Mouse (Mus musculus): ENCODE results near the gene Kif14. TPM values are rescaled to one million over a fixed set of nuclear protein-coding genes. Genes with fewer than 3 reads are reported as not detected.

Gene Kif14
- polyA plus RNA-seq, 1 experiment = 0.13 TPM

GRCm38 (mm10) chr1:136569206-136569605 is 103.1 kb downstream of the Kif14 start:
- Histone ChIP-seq H3K27ac (ENCODE audit: insufficient read depth, low read length) (no peak overlapping the region), H3K27me3 (ENCODE audit: control insufficient read depth, insufficient read depth, low read length) (no peaks in the 10 kb centered on the region; the same call in 1 of the 2 replicates), H3K4me3 (replicated peaks; ENCODE audit: insufficient read depth, low read depth, low read length) (no peak overlapping the region), H3K4me1 (ENCODE audit: control insufficient read depth, insufficient read depth, low read length) (no peaks in the 10 kb centered on the region)
- no peak for TF ChIP-seq POLR2A (IDR thresholded peaks at IDR 0.05; ENCODE audit: borderline replicate concordance, insufficient read depth, low read length)
- no peak for DNase-seq
- WGBS = 88% methylated on average over 8 of the region's 8 CpGs

GRCm38 (mm10) chr1:136569626-136570297 is 103.6 kb downstream of the Kif14 start:
- Histone ChIP-seq H3K4me3 (replicated peaks; ENCODE audit: insufficient read depth, low read depth, low read length) (no peak overlapping the region), H3K27ac (ENCODE audit: insufficient read depth, low read length) (no peak overlapping the region), H3K27me3 (ENCODE audit: control insufficient read depth, insufficient read depth, low read length) (no peaks in the 10 kb centered on the region; the same call in 1 of the 2 replicates), H3K4me1 (ENCODE audit: control insufficient read depth, insufficient read depth, low read length) (no peaks in the 10 kb centered on the region)
- TF ChIP-seq POLR2A (IDR thresholded peaks at IDR 0.05; ENCODE audit: borderline replicate concordance, insufficient read depth, low read length) (no peak), CTCF (IDR thresholded peaks at IDR 0.05; ENCODE audit: borderline replicate concordance, insufficient read depth, low read depth, low read length) (no peak)
- no peak for DNase-seq
- 45% methylated on average over 20 of the region's 20 CpGs for WGBS

- H3K4me3 ChIP-seq (replicated peaks; ENCODE audit: insufficient read depth, low read depth, low read length) = no peak overlapping the region
- TF ChIP-seq CTCF (IDR thresholded peaks at IDR 0.05; ENCODE audit: borderline replicate concordance, insufficient read depth, low read depth, low read length) = no peak
- TF ChIP-seq POLR2A (IDR thresholded peaks at IDR 0.05; ENCODE audit: borderline replicate concordance, insufficient read depth, low read length) = no peak
Measured at GRCm38 (mm10) chr1:136570298-136570653, 104.1 kb downstream of the Kif14 start.

GRCm38 (mm10) chr1:136570976-136571375 is 104.8 kb downstream of the Kif14 start:
- no peaks in the 10 kb centered on the region for H3K4me1 ChIP-seq (ENCODE audit: control insufficient read depth, insufficient read depth, low read length)
- WGBS = 92% methylated on average over 9 of the region's 9 CpGs
- no peak overlapping the region for H3K27ac ChIP-seq (ENCODE audit: insufficient read depth, low read length)
- H3K27me3 ChIP-seq (ENCODE audit: control insufficient read depth, insufficient read depth, low read length) = no peaks in the 10 kb centered on the region; the same call in 1 of the 2 replicates
- DNase-seq = no peak
- TF ChIP-seq CTCF (IDR thresholded peaks at IDR 0.05; ENCODE audit: borderline replicate concordance, insufficient read depth, low read depth, low read length) (no peak), POLR2A (IDR thresholded peaks at IDR 0.05; ENCODE audit: borderline replicate concordance, insufficient read depth, low read length) (no peak)
- no peak overlapping the region for H3K4me3 ChIP-seq (replicated peaks; ENCODE audit: insufficient read depth, low read depth, low read length)

More at GRCm38 (mm10) chr1:136570298-136570653, 104.1 kb downstream of the Kif14 start:
- no peaks in the 10 kb centered on the region for H3K4me1 ChIP-seq (ENCODE audit: control insufficient read depth, insufficient read depth, low read length)
- H3K27ac ChIP-seq (ENCODE audit: insufficient read depth, low read length) = no peak overlapping the region
- no peaks in the 10 kb centered on the region; the same call in 1 of the 2 replicates for H3K27me3 ChIP-seq (ENCODE audit: control insufficient read depth, insufficient read depth, low read length)
- DNase-seq = no peak
- WGBS = 22% methylated on average over 13 of the region's 13 CpGs

GRCm38 (mm10) chr1:136571530-136571929 is 105.4 kb downstream of the Kif14 start:
- no peak overlapping the region for H3K27ac ChIP-seq (ENCODE audit: insufficient read depth, low read length)
- no peak for DNase-seq
- 89% methylated on average over 10 of the region's 10 CpGs for WGBS
- H3K4me3 ChIP-seq (replicated peaks; ENCODE audit: insufficient read depth, low read depth, low read length) = no peak overlapping the region
- no peaks in the 10 kb centered on the region; the same call in 1 of the 2 replicates for H3K27me3 ChIP-seq (ENCODE audit: control insufficient read depth, insufficient read depth, low read length)
- TF ChIP-seq POLR2A (IDR thresholded peaks at IDR 0.05; ENCODE audit: borderline replicate concordance, insufficient read depth, low read length) = no peak
- TF ChIP-seq CTCF (IDR thresholded peaks at IDR 0.05; ENCODE audit: borderline replicate concordance, insufficient read depth, low read depth, low read length) = no peak
- no peaks in the 10 kb centered on the region for H3K4me1 ChIP-seq (ENCODE audit: control insufficient read depth, insufficient read depth, low read length)

GRCm38 (mm10) chr1:136577890-136578663 is 111.9 kb downstream of the Kif14 start:
- WGBS = 20% methylated on average over 16 of the region's 16 CpGs
- H3K4me3 ChIP-seq (replicated peaks; ENCODE audit: insufficient read depth, low read depth, low read length) = no peak overlapping the region
- DNase-seq = no peak
- no peaks in the 10 kb centered on the region for H3K4me1 ChIP-seq (ENCODE audit: control insufficient read depth, insufficient read depth, low read length)
- no peak for TF ChIP-seq POLR2A (IDR thresholded peaks at IDR 0.05; ENCODE audit: borderline replicate concordance, insufficient read depth, low read length)
- no peaks in the 10 kb centered on the region for H3K27me3 ChIP-seq (ENCODE audit: control insufficient read depth, insufficient read depth, low read length)
- no peak overlapping the region for H3K27ac ChIP-seq (ENCODE audit: insufficient read depth, low read length)

- TF ChIP-seq CTCF (IDR thresholded peaks at IDR 0.05; ENCODE audit: borderline replicate concordance, insufficient read depth, low read depth, low read length) (no peak), POLR2A (IDR thresholded peaks at IDR 0.05; ENCODE audit: borderline replicate concordance, insufficient read depth, low read length) (no peak)
- Histone ChIP-seq H3K27ac (ENCODE audit: insufficient read depth, low read length) (no peak overlapping the region), H3K4me3 (replicated peaks; ENCODE audit: insufficient read depth, low read depth, low read length) (no peak overlapping the region), H3K4me1 (ENCODE audit: control insufficient read depth, insufficient read depth, low read length) (no peaks in the 10 kb centered on the region), H3K27me3 (ENCODE audit: control insufficient read depth, insufficient read depth, low read length) (no peaks in the 10 kb centered on the region)
- DNase-seq = no peak
- WGBS = 88% methylated on average over 14 of the region's 14 CpGs
Measured at GRCm38 (mm10) chr1:136579360-136579759, 113.2 kb downstream of the Kif14 start.

- no peak for DNase-seq
- Histone ChIP-seq H3K27me3 (ENCODE audit: control insufficient read depth, insufficient read depth, low read length) (no peaks in the 10 kb centered on the region), H3K4me1 (ENCODE audit: control insufficient read depth, insufficient read depth, low read length) (no peaks in the 10 kb centered on the region), H3K27ac (ENCODE audit: insufficient read depth, low read length) (no peak overlapping the region), H3K4me3 (replicated peaks; ENCODE audit: insufficient read depth, low read depth, low read length) (no peak overlapping the region)
- TF ChIP-seq POLR2A (IDR thresholded peaks at IDR 0.05; ENCODE audit: borderline replicate concordance, insufficient read depth, low read length) (no peak), CTCF (IDR thresholded peaks at IDR 0.05; ENCODE audit: borderline replicate concordance, insufficient read depth, low read depth, low read length) (no peak)
- 92% methylated on average over 8 of the region's 8 CpGs for WGBS
Measured at GRCm38 (mm10) chr1:136580266-136580665, 114.1 kb downstream of the Kif14 start.

Other genes starting within 250 kb of the Kif14 start
- gene Inava, start 232.1 kb upstream of the Kif14 start, polyA plus RNA-seq (2012; rRNA removed) = 1.4 and 1.8 TPM in 2 replicates
- 7.0 and 7.7 TPM in 2 replicates for gene Gpr25, start 205.5 kb upstream of the Kif14 start, polyA plus RNA-seq (2012; rRNA removed)
- gene Camsap2, start 120.2 kb upstream of the Kif14 start, polyA plus RNA-seq (2012; rRNA removed) = 51.1 and 51.2 TPM in 2 replicates
- 8.0 and 8.5 TPM in 2 replicates for gene Ddx59, start 51.1 kb upstream of the Kif14 start, polyA plus RNA-seq (2012; rRNA removed)
- 12.1 and 12.6 TPM in 2 replicates for gene Zfp281, start 158.6 kb downstream of the Kif14 start, polyA plus RNA-seq (2012; rRNA removed)